Mouse (Mus musculus) testis, adult 10 weeks (tissue): Measurements from ENCODE around the gene Cldn18. TPM values are rescaled to one million over a fixed set of nuclear protein-coding genes. Genes with fewer than 3 reads are reported as not detected.

Experiments used
- polyA plus RNA-seq: library from polyadenylated mRNA; stranded (reverse); fragments of 350-450 nt; fragmentation: Illumina TruSeq; extraction: RNeasy Lipid Tissue Mini Kit (QIAGEN cat#74804); gene quantifications from one replicate; pipeline ENCODE4 v1.2.3, GENCODE M21; 2014; ENCODE audit warnings: low read depth, low replicate concordance

Gene Cldn18
- polyA plus RNA-seq = not detected

DNA sequence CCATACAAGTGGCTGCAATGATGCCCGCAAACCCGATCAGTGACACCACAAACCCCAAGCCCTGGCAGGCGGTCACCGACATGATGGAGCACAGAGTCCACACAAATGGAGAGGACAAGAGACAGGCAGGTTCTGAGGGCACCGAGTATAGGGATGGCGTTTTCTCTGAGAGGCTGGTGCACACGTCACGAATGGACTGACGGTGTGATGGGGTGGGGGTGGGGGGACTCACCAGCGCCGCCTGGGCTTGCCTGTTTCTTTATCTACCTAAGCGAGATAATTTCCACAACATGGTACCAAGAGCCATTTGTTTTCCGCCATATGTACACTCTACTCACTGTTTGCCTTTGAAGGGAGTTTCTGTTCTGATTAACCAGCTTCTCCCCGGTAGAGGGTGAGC, at the start of gene Cldn18:
Cldn18 (minus strand) TSS at position 134 of the 400 bp plus-strand sequence.

Other genes starting within 250 kb of the Cldn18 start
- 30.6 TPM for gene Armc8, start 148.4 kb downstream of the Cldn18 start, polyA plus RNA-seq
- gene Dbr1, start 141.5 kb downstream of the Cldn18 start, polyA plus RNA-seq = 8.0 TPM
- gene A4gnt, start 104.8 kb downstream of the Cldn18 start, polyA plus RNA-seq = not detected
- gene Dzip1l, start 87.8 kb downstream of the Cldn18 start, polyA plus RNA-seq = 0.29 TPM
- 0.99 TPM for gene Sox14, start 158.9 kb upstream of the Cldn18 start, polyA plus RNA-seq